Mouse (Mus musculus): ENCODE measurements around the gene Lrmp. TPM values are rescaled to one million over a fixed set of nuclear protein-coding genes. Genes with fewer than 3 reads are reported as not detected.

Lrmp gene
- total RNA-seq, 4 experiments from 2014 or later, result 1.1 to 3.3 (median 1.2) TPM

DNA sequence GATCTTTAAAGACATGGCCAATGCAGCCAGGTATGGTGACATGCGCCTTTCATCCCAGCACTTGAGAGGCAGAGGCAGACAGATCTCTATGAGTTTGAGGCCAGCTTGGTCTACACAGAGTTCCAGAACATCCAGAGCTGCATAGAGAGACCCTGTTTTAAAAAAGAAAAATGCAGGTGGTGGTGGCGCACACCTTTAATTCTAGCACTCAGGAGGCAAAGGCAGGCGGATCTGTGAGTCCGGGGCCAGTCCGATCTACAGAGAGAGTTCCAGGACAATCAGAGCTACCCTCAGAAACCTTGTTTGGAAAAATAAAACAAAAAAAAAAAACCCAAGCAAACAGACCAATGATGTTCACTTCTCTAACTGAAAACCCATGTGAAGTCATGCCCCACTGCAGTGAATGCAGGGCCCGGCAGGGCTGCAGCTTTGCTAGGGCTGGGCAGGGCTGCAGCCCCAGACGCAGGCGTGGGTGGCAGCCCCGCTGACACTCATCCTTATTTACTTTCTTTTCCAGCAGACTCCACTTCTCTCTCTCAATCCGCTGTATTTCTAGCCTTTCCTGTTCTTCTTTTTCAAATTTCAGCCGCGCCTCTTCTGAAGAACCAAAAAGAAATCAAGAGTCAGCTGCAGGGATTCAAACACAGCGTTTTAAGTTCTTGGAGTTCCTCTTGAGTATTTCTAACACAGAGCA lies 87.1 kb downstream of the Lrmp start:
- DNase-seq (ENCODE audit: low spot score), result no peak

GRCm38 (mm10) chr6:145204440-145204839 lies 89.0 kb downstream of the Lrmp start:
- DNase-seq (ENCODE audit: low spot score), result no peak

DNA sequence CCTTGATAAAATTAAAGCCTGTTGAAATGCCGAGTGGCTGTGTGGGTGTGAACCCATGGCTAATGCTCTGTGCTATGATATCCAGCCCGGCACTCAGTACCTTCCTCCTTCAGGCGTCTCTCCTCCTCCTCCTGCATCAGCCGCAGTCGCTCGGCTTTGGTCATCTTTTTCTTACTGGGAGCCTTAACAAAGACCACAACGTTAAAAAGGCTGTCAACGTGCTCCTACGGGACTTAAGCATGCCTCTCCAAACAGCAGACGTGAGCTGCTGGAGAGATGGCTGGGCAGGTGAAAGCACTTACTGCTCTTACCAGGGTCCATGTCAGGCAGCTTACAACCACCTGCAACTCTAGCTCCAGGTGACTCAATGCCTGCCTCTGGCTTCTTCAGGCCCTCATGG lies 89.7 kb downstream of the Lrmp start:
- no peak for DNase-seq (ENCODE audit: low spot score)

DNA sequence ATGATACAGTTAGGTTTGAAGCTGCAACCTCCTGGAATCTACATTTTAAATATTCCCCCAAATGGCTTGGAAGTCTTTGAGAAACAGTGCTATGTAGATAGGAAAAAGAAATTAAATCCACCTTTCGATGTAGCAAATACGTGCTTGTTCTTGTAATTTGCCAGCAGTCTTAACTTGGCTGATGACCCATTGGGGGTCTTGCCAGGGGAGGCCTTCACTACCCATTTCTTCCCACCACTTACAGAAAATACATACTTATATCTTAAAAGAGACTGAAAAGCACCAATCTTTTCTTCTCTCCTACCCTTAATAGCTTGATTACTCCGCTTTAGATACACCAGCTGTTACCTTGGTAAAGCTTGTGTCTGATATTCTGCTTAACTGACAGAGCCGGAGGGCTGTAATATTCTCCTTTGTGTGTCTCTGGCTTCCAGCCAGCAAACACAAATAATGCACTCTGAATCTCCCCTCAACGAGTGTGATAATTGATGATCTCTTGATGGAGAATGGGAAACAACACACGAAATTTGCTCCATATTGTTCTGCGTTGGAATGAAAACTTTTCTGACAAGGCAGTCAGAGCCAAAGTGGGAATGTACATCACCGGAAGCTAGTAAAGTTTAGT lies 94.7 kb downstream of the Lrmp start:
- peak; percentile 17 for DNase-seq (ENCODE audit: low spot score)

- peak; percentile 100 for DNase-seq (ENCODE audit: low spot score)
These were observed 95.4 kb downstream of the Lrmp start, which contains the start of the genes Casc1 and Etfrf1 for GRCm38 (mm10) chr6:145210816-145211338. TSS of gene Casc1 (minus strand) at chr6:145211005. TSS of gene Etfrf1 (plus strand) at chr6:145211134.

DNA sequence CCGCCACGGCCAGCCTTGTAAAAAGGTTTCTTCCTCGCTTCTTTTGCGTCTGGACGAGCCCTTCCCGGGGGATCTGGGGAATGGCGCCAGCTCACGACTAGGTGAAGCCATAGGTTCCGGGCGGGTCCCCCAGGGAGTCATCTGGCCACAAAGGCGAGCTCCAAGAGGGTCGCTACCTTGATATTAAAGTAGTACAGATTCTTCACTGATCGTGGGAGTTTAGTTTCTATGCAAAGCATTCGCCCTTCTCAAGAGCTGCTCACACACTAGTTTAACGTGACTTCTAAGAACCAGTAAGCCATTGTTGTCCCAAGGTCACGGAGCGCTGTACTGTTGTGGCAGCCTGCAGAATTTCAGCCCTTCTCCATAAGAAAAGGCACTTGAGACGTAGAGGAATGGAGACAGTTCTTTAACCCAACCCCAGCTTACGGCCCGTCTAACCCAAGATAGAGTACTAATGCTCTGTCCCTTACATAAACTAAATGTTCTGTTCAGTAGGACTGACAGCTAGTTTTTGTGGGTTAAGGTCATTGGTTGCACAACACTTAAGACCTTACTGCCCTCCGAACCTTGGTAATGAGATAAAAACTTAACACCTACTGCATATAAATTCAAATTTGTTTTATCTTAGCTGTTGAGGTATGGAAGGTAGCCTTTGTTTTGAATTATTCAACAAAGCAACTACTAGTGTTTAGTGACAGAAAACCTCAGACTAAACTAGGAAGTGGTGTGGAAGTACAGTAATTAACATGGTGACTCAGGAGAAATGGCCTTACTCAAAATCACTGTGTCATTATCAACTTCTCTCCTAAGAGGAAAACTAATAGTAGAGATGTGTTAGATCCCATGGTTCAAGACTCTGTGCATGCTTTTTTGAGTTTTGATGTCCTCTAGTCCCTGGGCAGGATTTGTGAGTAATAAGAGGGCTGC lies 96.2 kb downstream of the Lrmp start:
- no peak for DNase-seq (ENCODE audit: low spot score)

- DNase-seq (ENCODE audit: low spot score), result no peak
These were observed 98.5 kb downstream of the Lrmp start for GRCm38 (mm10) chr6:145213916-145214315.

DNA sequence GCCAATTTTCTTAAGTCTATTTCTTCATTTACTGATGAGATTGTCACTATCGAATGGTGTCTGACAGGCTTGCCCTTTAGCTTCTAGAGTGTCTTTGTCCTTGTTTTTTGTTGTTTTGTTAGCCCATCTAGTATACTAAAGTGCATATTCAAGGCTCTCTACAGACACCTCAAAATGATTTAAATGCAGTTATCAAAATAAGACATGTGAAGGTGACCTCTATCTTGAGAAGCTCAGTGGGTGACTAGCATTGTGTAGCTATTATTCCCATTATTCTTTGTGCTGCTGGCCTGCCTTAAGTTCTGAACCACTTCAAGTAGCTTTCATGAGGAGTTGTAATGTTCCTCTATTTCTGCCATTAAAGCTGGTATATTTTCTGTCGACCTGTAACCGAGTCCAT lies 100.4 kb downstream of the Lrmp start:
- DNase-seq (ENCODE audit: low spot score), result no peak

DNA sequence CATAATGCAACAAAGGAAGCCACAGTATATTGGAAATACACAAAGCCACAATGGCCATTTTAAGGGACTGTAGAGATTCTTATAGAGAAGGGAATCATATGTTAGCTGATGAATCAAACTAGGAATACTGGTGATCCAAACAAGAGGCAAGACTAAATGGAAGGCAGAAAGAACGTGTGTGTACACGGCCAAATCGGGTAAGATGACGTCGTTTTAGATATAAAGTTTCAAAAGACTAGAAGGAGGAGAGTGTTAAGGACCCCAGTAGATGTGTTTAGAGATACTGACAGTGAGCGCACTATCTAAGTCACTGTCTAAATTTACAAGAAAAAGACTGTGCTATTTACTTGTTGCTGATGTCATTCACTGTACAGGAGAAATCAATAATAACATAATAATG lies 108.8 kb downstream of the Lrmp start:
- no peak for DNase-seq (ENCODE audit: low spot score)

Other genes starting within 250 kb of the Lrmp start
- 1 to 10 TPM in 2 of 4 experiments, under 1 TPM in 2; 0.34 to 1.6 (median 1.0) TPM for gene Bcat1, start 39.5 kb upstream of the Lrmp start, total RNA-seq (2022)
- gene Casc1, start 95.4 kb downstream of the Lrmp start, total RNA-seq (2022), result 1 to 10 TPM; 1.0 to 1.8 (median 1.6) TPM
- gene Etfrf1, start 95.5 kb downstream of the Lrmp start, total RNA-seq (2022), result 100 to 1,000 TPM; 102 to 139 (median 118) TPM
- 10 to 100 TPM; 25.1 to 35.9 (median 30.6) TPM for gene Kras, start 134.6 kb downstream of the Lrmp start, total RNA-seq (2022)

Data from heart, adult 8-10 months (tissue).